Mouse (Mus musculus): ENCODE measurements around the gene Cnksr3.

- no peak for TF ChIP-seq E2F4 (IDR thresholded peaks at IDR 0.05; ENCODE audit: insufficient read depth)
- no peak for TF ChIP-seq MAX (IDR thresholded peaks at IDR 0.05; ENCODE audit: low read depth)
- no peak for TF ChIP-seq POLR2A (IDR thresholded peaks at IDR 0.05; ENCODE audit: insufficient read length, low read depth)
- no peak for TF ChIP-seq POLR2AphosphoS2 (IDR thresholded peaks at IDR 0.05; ENCODE audit: insufficient read length, low read depth)
- TF ChIP-seq USF1 (IDR thresholded peaks at IDR 0.05; ENCODE audit: low read depth): no peak
- no peak for TF ChIP-seq MYOG (IDR thresholded peaks at IDR 0.05; ENCODE audit: control insufficient read depth in 1 of 3, insufficient read depth in 1 of 3, insufficient read length in 2 of 3, low read depth in 2 of 3)
- TF ChIP-seq MYOD1 (IDR thresholded peaks at IDR 0.05; ENCODE audit: control insufficient read depth in 1 of 3, insufficient read length in 2 of 3, low read depth in 2 of 3): no peak
Observed at GRCm38 (mm10) chr10:7070924-7071323, 141.1 kb downstream of the Cnksr3 start.

All from myocyte (in vitro differentiated cells).